Mouse (Mus musculus) cerebellum, adult 8-10 months (tissue): Measurements from ENCODE around the gene Cd180.

Experiments used
- DNase-seq: peaks from one replicate; pipeline ENCODE4 v3.0.0; 2022

Cd180 gene

GRCm38 (mm10) chr13:102744481-102745269 lies 51.3 kb downstream of the Cd180 start:
- peak; percentile 14 for DNase-seq

GRCm38 (mm10) chr13:102745270-102745600 lies 51.9 kb downstream of the Cd180 start:
- no peak for DNase-seq

DNA sequence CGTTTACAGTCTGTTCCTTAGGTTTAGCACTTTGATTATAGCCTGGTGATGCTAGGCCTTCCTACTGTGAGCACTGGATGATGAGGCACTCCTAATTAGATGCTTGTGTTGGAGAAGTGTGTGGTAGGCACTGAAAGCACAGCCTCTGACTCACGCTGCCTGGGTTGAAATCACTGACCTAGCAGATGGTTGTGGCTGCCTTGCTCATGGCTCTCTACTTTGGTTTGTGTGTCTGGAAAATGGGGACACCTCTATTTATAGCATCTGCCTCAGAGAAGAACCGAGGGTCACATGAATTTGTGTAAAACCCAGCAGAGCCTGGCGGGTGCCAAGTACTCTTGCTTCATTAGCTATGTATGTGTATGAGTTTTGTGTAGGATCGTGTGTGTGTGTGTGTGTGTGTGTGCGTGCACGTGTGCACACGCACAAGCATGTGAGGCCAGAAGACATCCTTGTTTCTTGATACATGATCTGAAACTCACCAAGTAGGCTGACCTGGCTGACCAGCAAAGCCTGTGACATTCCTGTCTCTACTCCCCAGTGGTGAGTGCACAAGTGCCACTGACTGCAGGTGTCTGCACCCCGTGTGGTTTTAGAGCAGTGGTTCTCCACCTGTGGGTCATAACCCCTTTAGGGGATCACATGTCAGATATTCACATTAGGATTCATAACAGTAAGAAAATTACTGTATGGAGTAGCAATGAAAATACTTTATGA lies 52.4 kb downstream of the Cd180 start:
- no peak for DNase-seq

- no peak for DNase-seq
Observed at GRCm38 (mm10) chr13:102746803-102747561, 53.6 kb downstream of the Cd180 start.

DNA sequence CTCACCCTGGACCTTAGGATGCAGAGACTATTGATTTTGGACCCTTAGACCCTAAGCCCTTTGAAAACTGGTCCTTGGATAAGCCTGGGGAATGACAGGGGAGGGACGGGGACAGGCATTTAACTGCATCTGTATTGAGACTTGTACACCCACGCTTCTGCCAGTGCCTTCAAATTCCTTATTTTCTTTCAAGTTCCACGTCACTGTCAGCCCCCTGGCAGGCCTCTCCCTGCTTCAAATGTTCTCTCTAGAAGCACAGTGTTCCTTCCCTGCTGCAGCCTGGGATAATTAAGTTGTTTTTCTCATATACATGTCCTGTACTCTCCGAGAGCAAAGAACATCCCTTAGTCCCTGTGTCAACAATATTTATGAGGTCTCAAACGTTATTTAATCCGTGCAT lies 55.8 kb downstream of the Cd180 start:
- no peak for DNase-seq

- DNase-seq, result no peak
Observed at GRCm38 (mm10) chr13:102749891-102750290, 56.5 kb downstream of the Cd180 start.

- DNase-seq, result no peak
Observed at GRCm38 (mm10) chr13:102753714-102754556, 60.6 kb downstream of the Cd180 start.

DNA sequence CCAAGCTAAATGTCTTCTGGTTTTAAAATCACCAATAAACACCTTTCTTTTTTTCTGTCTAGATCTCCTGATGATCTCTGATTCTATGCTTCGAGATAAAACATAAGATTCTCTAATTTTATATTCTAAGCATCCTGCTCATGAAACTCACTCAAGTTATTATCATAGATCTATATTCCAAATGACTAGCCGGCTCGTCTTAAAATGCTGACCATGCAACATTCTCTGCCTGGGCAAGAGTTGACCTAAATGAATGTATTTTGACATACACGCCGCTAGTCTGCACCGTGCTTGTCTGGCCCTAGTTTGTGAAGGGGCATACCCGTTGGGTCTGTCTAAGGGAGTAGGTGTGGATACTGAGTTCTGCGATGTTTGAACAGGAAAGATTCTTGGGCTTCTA lies 61.8 kb downstream of the Cd180 start:
- no peak for DNase-seq

DNA sequence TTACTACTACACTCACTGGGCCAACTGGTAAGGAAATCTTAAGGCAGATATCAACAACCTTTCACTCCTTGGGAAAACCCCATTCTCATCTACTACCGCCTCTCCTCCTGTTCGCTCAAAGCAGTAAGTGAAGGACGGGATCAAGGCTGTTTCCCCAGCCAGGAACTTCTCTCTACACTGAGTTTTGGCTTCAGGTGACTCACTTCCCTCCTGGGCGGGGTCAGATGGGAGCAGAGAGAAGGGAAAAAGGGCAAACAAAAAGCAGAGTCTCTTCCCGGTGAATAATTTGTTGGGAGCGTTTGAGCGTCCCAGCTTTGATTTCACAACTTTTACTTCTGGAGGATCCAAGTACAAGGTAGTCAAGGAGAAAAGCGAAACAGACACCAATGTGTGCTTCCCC lies 62.7 kb downstream of the Cd180 start:
- DNase-seq, result no peak

GRCm38 (mm10) chr13:102758021-102758420 lies 64.7 kb downstream of the Cd180 start:
- no peak for DNase-seq

DNA sequence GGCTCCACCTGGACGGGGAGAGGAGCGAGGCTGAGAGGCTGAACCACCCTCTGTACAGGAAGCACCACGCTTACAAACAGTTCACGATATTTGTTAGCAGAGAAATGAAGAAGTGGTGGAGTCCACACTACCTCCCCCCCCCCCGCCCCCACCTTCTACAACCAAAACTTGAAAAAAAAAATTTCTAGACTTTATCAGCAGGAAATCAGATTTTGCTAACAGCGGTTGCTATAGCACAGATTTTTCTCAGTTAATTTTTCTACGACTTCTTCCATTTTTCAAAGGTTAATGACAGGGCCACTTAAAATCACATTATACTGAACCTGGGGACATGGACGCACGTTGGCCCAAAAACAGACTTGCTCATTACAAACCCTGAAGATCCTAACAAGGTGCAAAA lies 68.1 kb downstream of the Cd180 start:
- no peak for DNase-seq

GRCm38 (mm10) chr13:102762203-102762602 lies 68.8 kb downstream of the Cd180 start:
- no peak for DNase-seq

DNA sequence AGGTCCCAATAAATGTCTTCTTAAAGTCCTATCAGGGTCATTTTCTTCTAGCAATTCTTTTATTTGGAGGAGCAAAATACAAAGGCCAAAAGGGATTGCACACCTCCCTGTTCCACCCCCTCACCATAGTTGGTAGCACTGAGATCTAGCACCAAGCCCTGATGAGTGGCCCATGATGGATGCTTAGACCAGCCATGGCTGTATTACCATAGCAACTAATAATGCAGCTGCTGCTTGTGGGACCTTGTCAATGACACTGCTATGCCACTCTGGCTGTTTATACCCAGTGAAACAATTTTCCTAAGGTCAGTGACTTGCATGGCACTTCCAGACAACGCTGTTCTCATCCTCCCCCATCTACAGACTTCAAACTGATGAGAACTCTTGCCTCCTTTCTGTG lies 70.9 kb downstream of the Cd180 start:
- no peak for DNase-seq

GRCm38 (mm10) chr13:102765216-102765615 lies 71.9 kb downstream of the Cd180 start:
- no peak for DNase-seq

DNA sequence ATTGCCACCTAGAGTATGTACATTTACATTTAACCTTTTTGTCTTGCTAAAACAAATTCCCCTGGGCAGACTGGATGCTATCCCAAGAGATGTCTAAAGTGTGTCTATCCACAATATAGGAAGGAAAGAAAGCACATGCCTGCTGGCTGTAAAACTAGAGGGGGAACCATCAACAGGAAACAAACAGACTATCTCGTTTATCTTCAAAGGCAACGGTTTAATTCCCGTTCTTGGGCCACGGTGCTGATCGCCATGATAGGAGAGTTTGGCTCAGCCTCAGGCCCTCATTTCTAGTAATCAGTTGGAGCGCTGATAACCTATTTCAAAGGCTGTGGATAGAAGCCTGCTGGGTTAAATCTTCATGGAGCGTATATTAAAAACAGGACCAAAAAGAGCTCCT lies 73.8 kb downstream of the Cd180 start:
- no peak for DNase-seq

GRCm38 (mm10) chr13:102768512-102768911 lies 75.2 kb downstream of the Cd180 start:
- DNase-seq, result no peak

DNA sequence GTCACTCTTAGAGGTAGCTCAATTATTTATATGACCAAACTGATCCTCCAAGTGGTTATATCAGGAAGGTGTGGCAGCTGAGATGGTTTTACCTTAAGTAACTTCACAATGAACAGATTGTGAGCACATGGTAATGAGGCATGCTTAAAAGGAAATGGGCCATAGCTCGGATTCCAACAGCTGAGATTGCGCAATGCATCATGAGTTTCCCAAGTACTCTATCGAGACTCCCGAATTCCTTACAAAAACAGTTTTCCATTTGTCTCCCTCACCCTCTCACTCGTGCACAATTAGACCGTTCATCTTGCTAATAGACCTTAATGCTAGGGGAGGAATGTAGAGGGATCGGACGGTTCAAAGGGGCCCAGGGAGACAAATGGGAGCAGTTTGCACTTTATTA lies 76.8 kb downstream of the Cd180 start:
- no peak for DNase-seq

DNA sequence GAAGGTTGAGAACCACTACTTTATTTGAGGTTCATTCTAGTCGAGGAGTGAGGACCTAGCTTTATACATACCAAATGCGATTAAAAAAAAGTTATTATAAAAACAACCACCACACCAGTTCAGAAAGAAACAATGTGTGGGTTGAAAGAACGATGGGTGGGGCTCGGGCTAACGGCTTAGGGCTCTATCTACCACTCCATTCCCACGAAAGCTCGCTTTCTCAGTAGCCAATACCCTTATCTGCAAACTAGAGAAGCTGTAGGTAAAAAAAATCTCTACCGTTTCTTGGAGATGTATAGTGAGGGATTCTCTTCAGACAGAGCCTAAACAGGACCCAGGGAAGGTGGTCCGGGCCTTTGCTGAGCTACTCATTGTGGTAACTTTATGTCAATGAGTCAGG lies 79.8 kb downstream of the Cd180 start:
- DNase-seq, result no peak

- no peak for DNase-seq
Observed at GRCm38 (mm10) chr13:102774786-102775201, 81.4 kb downstream of the Cd180 start.

DNA sequence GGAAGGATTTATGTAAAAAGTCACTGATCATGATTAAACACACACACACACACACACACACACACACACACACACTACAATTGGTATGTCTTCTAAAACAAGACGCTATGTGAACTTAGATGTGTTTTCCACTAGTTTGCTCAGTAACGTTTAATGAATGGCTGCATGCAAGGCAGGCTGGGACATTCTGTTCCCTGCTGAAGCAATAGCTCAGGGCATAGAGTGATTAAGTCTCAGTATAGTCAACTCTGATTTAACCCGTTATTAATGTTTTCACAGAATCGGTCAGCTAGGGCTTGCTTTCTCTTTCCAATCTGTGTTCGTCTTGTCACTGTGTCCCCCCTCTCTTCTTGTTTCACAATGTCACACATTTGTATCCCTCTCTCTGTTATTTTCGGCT lies 82.1 kb downstream of the Cd180 start:
- DNase-seq, result no peak

GRCm38 (mm10) chr13:102778859-102779258 lies 85.5 kb downstream of the Cd180 start:
- no peak for DNase-seq

DNA sequence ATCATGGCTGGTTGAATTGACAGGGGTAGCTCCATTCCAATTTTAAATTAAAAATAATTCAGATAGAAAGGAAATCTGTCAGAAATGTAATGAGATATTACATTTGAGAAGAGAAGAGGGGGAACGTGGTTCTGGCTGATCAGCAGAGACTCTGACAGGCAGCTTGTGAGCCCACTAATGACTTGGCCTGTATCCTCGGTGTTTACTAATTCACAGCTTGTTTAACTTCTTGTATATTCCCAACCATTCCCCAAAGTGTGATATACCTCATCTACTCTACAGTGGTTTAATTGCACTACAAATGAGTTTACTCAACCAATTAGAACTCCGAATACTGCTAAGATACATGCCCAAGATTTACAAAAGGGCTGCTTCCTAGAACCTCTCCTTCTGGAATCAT lies 85.9 kb downstream of the Cd180 start:
- no peak for DNase-seq
